Mouse (Mus musculus): Measurements from ENCODE around the gene Nkx2-5. TPM values are rescaled to one million over a fixed set of nuclear protein-coding genes. Genes with fewer than 3 reads are reported as not detected.

Gene Nkx2-5
- total and polyA plus RNA-seq, 3 experiments = not detected

GRCm38 (mm10) chr17:26883585-26883984 lies 38.8 kb upstream of the Nkx2-5 start:
- Histone ChIP-seq H3K36me3 (ENCODE audit: control insufficient read depth in 1 of 2, insufficient read depth in 2 of 2, low read length in 2 of 2) (peaks cover 0 to 6% of the 10 kb centered on the region in 2 experiments; a peak in 3 of 4 replicates), H3K27me3 (ENCODE audit: control insufficient read depth in 1 of 2, insufficient read depth in 2 of 2, low read length in 2 of 2) (no peaks in the 10 kb centered on the region), H3K79me2 (ENCODE audit: control insufficient read depth, insufficient read depth, low read length, poor library complexity) (peaks cover 30% of the 10 kb centered on the region), H3K4me1 (ENCODE audit: control insufficient read depth in 1 of 2, insufficient read depth in 2 of 2, low read length in 2 of 2) (peaks cover 0 to 10% of the 10 kb centered on the region in 2 experiments; a peak in 2 of 4 replicates), H3K9me3 (replicated peaks; ENCODE audit: insufficient read depth, low read length) (no peaks in the 10 kb centered on the region), H3K4me3 (ENCODE audit: control insufficient read depth in 1 of 2, insufficient read depth in 1 of 2, low read depth in 2 of 2, low read length in 2 of 2) (no peak overlapping the region), H3K9ac (ENCODE audit: control insufficient read depth, low read depth, low read length, poor library complexity, severe bottlenecking) (no peak overlapping the region), H3K27ac (ENCODE audit: control insufficient read depth, low read depth, low read length) (no peak overlapping the region)
- TF ChIP-seq RAD21 (IDR thresholded peaks at IDR 0.05; ENCODE audit: low read depth, low read length) (no peak), MAX (IDR thresholded peaks at IDR 0.05; ENCODE audit: low read length) (no peak), CTCF (IDR thresholded peaks at IDR 0.05 in 2 of 3, conservative IDR thresholded peaks at IDR 0.05 in 1 of 3; ENCODE audit: control insufficient read depth in 1 of 3, insufficient read depth in 1 of 3, low read depth in 2 of 3, low read length in 3 of 3, poor library complexity in 1 of 3, severe bottlenecking in 1 of 3) (no peak), TCF12 (IDR thresholded peaks at IDR 0.05; ENCODE audit: low read depth, low read length) (no peak), GABPA (IDR thresholded peaks at IDR 0.05; ENCODE audit: low read depth, low read length) (no peak), CHD1 (IDR thresholded peaks at IDR 0.05; ENCODE audit: low read depth, low read length) (no peak), MYC (IDR thresholded peaks at IDR 0.05; ENCODE audit: low read depth, low read length) (no peak), POLR2AphosphoS5 (IDR thresholded peaks at IDR 0.05; ENCODE audit: borderline replicate concordance, low read depth, low read length) (no peak), MEF2A (IDR thresholded peaks at IDR 0.05; ENCODE audit: extremely low read depth, insufficient replicate concordance, low read depth, low read length, poor library complexity, severe bottlenecking) (no peak), SIN3A (IDR thresholded peaks at IDR 0.05; ENCODE audit: low read length) (no peak), TBP (IDR thresholded peaks at IDR 0.05; ENCODE audit: low read depth, low read length) (no peak), ELF1 (IDR thresholded peaks at IDR 0.05; ENCODE audit: low read depth, low read length) (no peak), MAFK (IDR thresholded peaks at IDR 0.05; ENCODE audit: borderline replicate concordance, low read depth, low read length) (no peak), ETS1 (IDR thresholded peaks at IDR 0.05; ENCODE audit: low read depth, low read length) (no peak), SMC3 (IDR thresholded peaks at IDR 0.05; ENCODE audit: low read depth, low read length) (no peak), RCOR1 (IDR thresholded peaks at IDR 0.05; ENCODE audit: low read depth, low read length) (no peak), ZC3H11A (IDR thresholded peaks at IDR 0.05; ENCODE audit: low read depth, low read length) (no peak), ZMIZ1 (IDR thresholded peaks at IDR 0.05; ENCODE audit: low read depth, low read length) (no peak), GATA1 (IDR thresholded peaks at IDR 0.05; ENCODE audit: low read depth, low read length) (no peak), ZKSCAN1 (IDR thresholded peaks at IDR 0.05; ENCODE audit: low read depth, low read length) (no peak)
- no peak for DNase-seq (ENCODE audit: low read depth, low spot score)

- H3K79me2 ChIP-seq (ENCODE audit: control insufficient read depth, insufficient read depth, low read length, poor library complexity) = peaks cover 30% of the 10 kb centered on the region
- H3K4me3 ChIP-seq (ENCODE audit: control insufficient read depth in 1 of 2, insufficient read depth in 1 of 2, low read depth in 2 of 2, low read length in 2 of 2) = no peak overlapping the region
- no peaks in the 10 kb centered on the region for H3K27me3 ChIP-seq (ENCODE audit: control insufficient read depth in 1 of 2, insufficient read depth in 2 of 2, low read length in 2 of 2)
- no peaks in the 10 kb centered on the region for H3K9me3 ChIP-seq (replicated peaks; ENCODE audit: insufficient read depth, low read length)
- no peak overlapping the region for H3K27ac ChIP-seq (ENCODE audit: control insufficient read depth, low read depth, low read length)
- no peak overlapping the region for H3K9ac ChIP-seq (ENCODE audit: control insufficient read depth, low read depth, low read length, poor library complexity, severe bottlenecking)
- H3K4me1 ChIP-seq (ENCODE audit: control insufficient read depth in 1 of 2, insufficient read depth in 2 of 2, low read length in 2 of 2) = peaks cover 0 to 10% of the 10 kb centered on the region in 2 experiments; a peak in 2 of 4 replicates
- DNase-seq (ENCODE audit: low read depth, low spot score) = no peak
- TF ChIP-seq BHLHE40 (IDR thresholded peaks at IDR 0.05; ENCODE audit: borderline replicate concordance, low read depth, low read length) (no peak), TBP (IDR thresholded peaks at IDR 0.05; ENCODE audit: low read depth, low read length) (no peak), E2F4 (IDR thresholded peaks at IDR 0.05; ENCODE audit: borderline replicate concordance, low read depth, low read length) (no peak), USF2 (IDR thresholded peaks at IDR 0.05; ENCODE audit: borderline replicate concordance in 1 of 2, insufficient read depth in 1 of 2, low read depth in 1 of 2, low read length in 2 of 2) (no peak), RCOR1 (IDR thresholded peaks at IDR 0.05; ENCODE audit: low read depth, low read length) (no peak), NELFE (IDR thresholded peaks at IDR 0.05; ENCODE audit: low read depth, low read length) (no peak), POLR2A (IDR thresholded peaks at IDR 0.05; ENCODE audit: control insufficient read depth in 1 of 2, insufficient read depth in 1 of 2, low read depth in 1 of 2, low read length in 2 of 2, poor library complexity in 1 of 2) (no peak), ZKSCAN1 (IDR thresholded peaks at IDR 0.05; ENCODE audit: low read depth, low read length) (no peak), ZC3H11A (IDR thresholded peaks at IDR 0.05; ENCODE audit: low read depth, low read length) (no peak), TCF12 (IDR thresholded peaks at IDR 0.05; ENCODE audit: low read depth, low read length) (no peak), CHD1 (IDR thresholded peaks at IDR 0.05; ENCODE audit: low read depth, low read length) (no peak), GABPA (IDR thresholded peaks at IDR 0.05; ENCODE audit: low read depth, low read length) (no peak), ELF1 (IDR thresholded peaks at IDR 0.05; ENCODE audit: low read depth, low read length) (no peak), HCFC1 (IDR thresholded peaks at IDR 0.05; ENCODE audit: low read depth, low read length) (no peak), POLR2AphosphoS2 (IDR thresholded peaks at IDR 0.05; ENCODE audit: low read length) (no peak), ETS1 (IDR thresholded peaks at IDR 0.05; ENCODE audit: low read depth, low read length) (no peak), POLR2AphosphoS5 (IDR thresholded peaks at IDR 0.05; ENCODE audit: borderline replicate concordance, low read depth, low read length) (no peak), SMC3 (IDR thresholded peaks at IDR 0.05; ENCODE audit: low read depth, low read length) (no peak), MEF2A (IDR thresholded peaks at IDR 0.05; ENCODE audit: extremely low read depth, insufficient replicate concordance, low read depth, low read length, poor library complexity, severe bottlenecking) (no peak)
- H3K36me3 ChIP-seq (ENCODE audit: control insufficient read depth in 1 of 2, insufficient read depth in 2 of 2, low read length in 2 of 2) = peaks cover 0 to 6% of the 10 kb centered on the region in 2 experiments; a peak in 3 of 4 replicates
These were observed 37.9 kb upstream of the Nkx2-5 start for GRCm38 (mm10) chr17:26882706-26883105.
